Mouse (Mus musculus): ENCODE data around the gene Trak2.

GRCm38 (mm10) chr1:58955716-58956115, 17.5 kb downstream of the Trak2 start:
- no peak for TF ChIP-seq POLR2A (IDR thresholded peaks at IDR 0.05; ENCODE audit: borderline replicate concordance, control insufficient read depth, low read depth, low read length)
- TF ChIP-seq CTCF (IDR thresholded peaks at IDR 0.05; ENCODE audit: control insufficient read depth, insufficient read depth, low read length), result no peak

All from bone marrow, adult 2 months (tissue).